Mouse (Mus musculus) liver, embryonic 14.5 days (tissue): ENCODE measurements around the gene Stat3. TPM values are rescaled to one million over a fixed set of nuclear protein-coding genes. Genes with fewer than 3 reads are reported as not detected.

Experiments used
- ATAC-seq: fragments of 200-750 bp; cut with Nextera tagmentation; 2 replicates; pipeline ENCODE4 v1.8.0; 2017; ENCODE audit warnings: moderate number of reproducible peaks, mild to moderate bottlenecking, moderate library complexity; ENCODE audit not compliant: insufficient read depth
- DNase-seq, 3 experiments: peaks; one replicate each; pipeline ENCODE4 v3.0.0-alpha.2; 2012 to 2013; ENCODE audit warnings: low read depth in 3 of 3, low spot score in 3 of 3
- H3K27ac ChIP-seq: fragments of 300-500 bp; sonication (generic); 2 replicates; pipeline ENCODE4 v1.5.1; 2014; ENCODE audit warnings: moderate library complexity, mild to moderate bottlenecking, control low read depth, inconsistent platforms
- H3K27me3 ChIP-seq: fragments of 300-500 bp; sonication (generic); 2 replicates; pipeline ENCODE4 v1.6.1; 2014; ENCODE audit warnings: mild to moderate bottlenecking, low read length, moderate library complexity; ENCODE audit not compliant: control insufficient read depth, insufficient read depth
- H3K36me3 ChIP-seq: fragments of 300-500 bp; sonication (generic); replicated peaks from 2 replicates; pipeline ENCODE4 v1.6.1; 2014; ENCODE audit warnings: low read depth; ENCODE audit not compliant: control insufficient read depth, insufficient read depth
- H3K4me1 ChIP-seq, 2 experiments: fragments of 200-500 bp in 1 of 2; fragments of 300-500 bp in 1 of 2; sonication (generic) in 1 of 2; replicated peaks; 2 replicates each; pipeline ENCODE4 v1.6.1; 2012 to 2014; ENCODE audit warnings: antibody characterized with exemption in 1 of 2, inconsistent platforms in 1 of 2, low read length in 1 of 2; ENCODE audit not compliant: control insufficient read depth in 2 of 2, insufficient read depth in 2 of 2
- H3K4me2 ChIP-seq: fragments of 300-500 bp; sonication (generic); 2 replicates; pipeline ENCODE4 v1.6.1; 2014; ENCODE audit warnings: low read depth, mild to moderate bottlenecking, control low read depth, moderate library complexity
- H3K4me3 ChIP-seq, 2 experiments: fragments of 200-500 bp in 1 of 2; fragments of 300-500 bp in 1 of 2; sonication (generic) in 1 of 2; 2 replicates each; pipeline ENCODE4 v1.5.1; 2012 to 2014; ENCODE audit warnings: low read depth in 2 of 2, low read length in 2 of 2, mild to moderate bottlenecking in 2 of 2, control low read depth in 1 of 2, inconsistent platforms in 1 of 2, moderate library complexity in 1 of 2; ENCODE audit not compliant: insufficient read depth in 1 of 2
- H3K9ac ChIP-seq: fragments of 300-500 bp; sonication (generic); replicated peaks from 2 replicates; pipeline ENCODE4 v1.6.1; 2014; ENCODE audit warnings: mild to moderate bottlenecking, control low read depth, moderate library complexity
- H3K9me3 ChIP-seq: fragments of 300-500 bp; sonication (generic); 2 replicates; pipeline ENCODE4 v1.6.1; 2016; ENCODE audit warnings: low read length, mixed read lengths; ENCODE audit not compliant: control insufficient read depth
- CTCF ChIP-seq: IDR thresholded peaks from 2 replicates; pipeline ENCODE4 v1.5.1; 2016; ENCODE audit warnings: antibody characterized with exemption, low read depth, control low read depth
- EP300 ChIP-seq: IDR thresholded peaks from 2 replicates; pipeline ENCODE4 v1.6.1; 2016; ENCODE audit warnings: antibody characterized with exemption, low read depth
- WGBS: fragments of 180-500 bp; shearing (Covaris S2); extraction: QIAGEN DNeasy Blood & Tissue Kit; methylation state at CpG from one replicate; pipeline ENCODE4 v1.1.7; 2014; ENCODE audit not compliant: insufficient replicate concordance; 5-methylcytosine and 5-hydroxymethylcytosine counted together
- polyA plus RNA-seq, 2 experiments: library from polyadenylated mRNA; depleted of rRNA in 1 of 2; stranded (reverse) in 1 of 2; unstranded in 1 of 2; fragments of >200 nt; fragmentation: Nextera tagmentation in 1 of 2; extraction: Ambion mirVana in 1 of 2; gene quantifications; 2 replicates each; pipeline versions ENCODE4 v1.2.1 to v1.2.3; 2012 to 2014

Stat3 gene
- polyA plus RNA-seq (2012; rRNA removed) = 15.0 and 17.7 TPM in 2 replicates
- 27.2 and 27.4 TPM in 2 replicates for polyA plus RNA-seq (2014; fragmentation: Nextera tagmentation; extraction: Ambion mirVana)

DNA sequence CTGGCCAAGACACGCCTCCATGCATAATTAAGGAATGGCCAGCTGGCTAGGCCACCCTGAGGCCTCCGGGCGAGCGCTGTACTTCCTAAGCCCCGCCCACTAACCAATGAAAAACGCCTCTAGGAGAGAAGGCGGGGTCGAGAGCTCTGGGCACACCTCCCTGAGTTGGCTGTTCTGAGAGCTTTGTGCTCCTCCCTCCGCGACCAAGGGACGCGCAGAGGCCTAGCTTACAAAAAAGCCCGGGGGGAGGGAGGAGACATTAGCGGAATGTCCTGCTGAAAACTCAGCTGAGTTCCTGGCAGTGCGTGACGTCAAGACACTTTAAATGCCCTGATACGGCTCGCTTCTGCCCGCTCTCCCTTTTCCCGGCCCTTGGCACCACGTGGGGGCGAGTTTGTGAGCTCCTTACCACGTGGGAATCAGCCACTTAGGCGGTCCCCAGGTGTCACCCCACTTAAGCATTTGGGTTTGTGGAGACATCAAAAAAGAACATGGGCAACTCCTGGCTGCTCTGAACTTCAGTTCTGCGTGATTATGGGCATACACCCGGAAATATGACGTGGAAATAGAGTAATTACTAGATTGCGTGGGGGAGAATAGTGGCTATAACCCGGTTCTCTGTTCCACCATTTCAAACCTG, at the start of gene Stat3:
Gene Stat3, minus strand, starts transcription at position 29 of the 640 bp plus-strand sequence.
- Histone ChIP-seq H3K9me3 (no peaks in the 10 kb centered on the region), H3K9ac (peak within 1 kb of the TSS; percentile 98), H3K36me3 (no peaks in the 10 kb centered on the region), H3K4me1 (peaks cover 27 to 34% of the 10 kb centered on the region in 2 experiments), H3K4me2 (peak within 1 kb of the TSS; percentile 96), H3K27ac (peak within 1 kb of the TSS; percentile 80), H3K4me3 (peak within 1 kb of the TSS; percentile 90 to 98), H3K27me3 (no peaks in the 10 kb centered on the region)
- TF ChIP-seq CTCF = no peak
- TF ChIP-seq EP300 = peak; percentile 48
- WGBS = under 1% methylated on average over 29 of the region's 29 CpGs
- ATAC-seq (peak; percentile 97), DNase-seq (peak; percentile 100)

DNA sequence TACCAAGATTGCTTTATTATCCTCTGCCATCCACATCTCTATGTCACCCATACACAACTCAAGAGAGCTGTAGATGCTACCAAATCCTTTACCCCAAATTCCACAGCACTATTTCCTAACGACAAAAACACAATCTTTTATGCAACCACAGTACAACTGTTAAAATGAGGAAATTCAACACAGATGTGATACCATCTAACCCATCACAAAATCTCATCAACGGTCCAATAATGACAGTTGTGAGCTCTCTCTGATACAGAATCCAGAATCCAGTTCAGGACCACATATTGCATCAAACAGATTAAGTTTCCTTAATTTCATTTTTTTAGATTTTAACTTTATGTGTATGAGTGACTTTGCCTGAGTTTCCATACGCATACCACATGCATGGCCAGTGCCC, 49.3 kb upstream of the Stat3 start:
- ATAC-seq (no peak), DNase-seq (no peak)
- H3K9ac ChIP-seq = no peak overlapping the region
- H3K4me1 ChIP-seq = 0 out of 4 replicates have a peak, but pooled peaks cover 0 to under 1% of the 10 kb centered on the region in 2 experiments
- no peak for TF ChIP-seq CTCF
- no peak for TF ChIP-seq EP300
- H3K36me3 ChIP-seq = no peaks in the 10 kb centered on the region
- no peak overlapping the region for H3K4me2 ChIP-seq
- H3K9me3 ChIP-seq = no peaks in the 10 kb centered on the region
- H3K27me3 ChIP-seq = no peaks in the 10 kb centered on the region; the same call in 1 of the 2 replicates
- 48% methylated on average over 3 of the region's 3 CpGs for WGBS
- no peak overlapping the region for H3K27ac ChIP-seq
- H3K4me3 ChIP-seq = no peak overlapping the region

DNA sequence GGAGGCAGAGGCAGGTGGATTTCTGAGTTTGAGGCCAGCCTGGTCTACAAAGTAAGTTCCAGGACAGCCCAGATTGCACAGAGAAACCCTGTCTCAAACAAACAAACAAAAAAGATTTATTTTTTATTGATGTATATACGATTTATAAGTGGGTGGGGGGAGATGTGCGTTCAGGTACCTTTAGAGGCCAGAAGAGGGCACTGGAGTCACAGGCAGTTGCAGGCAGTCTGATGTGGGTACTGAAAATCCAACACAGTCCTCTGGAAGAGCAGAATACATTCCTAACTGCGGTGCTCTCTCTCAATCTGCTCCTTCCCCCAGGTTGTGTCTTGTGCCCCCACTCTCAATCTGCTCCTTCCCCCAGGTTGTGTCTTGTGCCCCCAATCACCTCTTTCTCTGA, 46.3 kb upstream of the Stat3 start:
- WGBS = 45% methylated on average over 3 of the region's 3 CpGs
- no peak for ATAC-seq

DNA sequence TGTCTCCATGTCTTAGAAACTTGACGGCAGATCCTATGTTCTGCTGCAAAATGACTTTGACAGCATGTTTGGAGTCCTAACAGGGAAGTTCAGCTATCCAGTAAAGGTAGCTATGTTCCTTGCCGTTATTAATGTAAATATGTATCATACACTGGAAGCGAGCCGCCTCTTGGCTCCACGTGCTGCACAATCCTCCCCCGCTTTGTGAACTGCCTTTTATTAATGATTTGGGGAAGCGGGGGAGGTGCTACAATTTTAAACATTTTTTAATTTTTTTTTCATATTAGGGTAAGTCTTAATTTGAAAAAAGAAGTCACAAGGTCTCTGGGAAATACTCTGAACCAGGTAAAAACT, 44.4 kb upstream of the Stat3 start:
- ATAC-seq (no peak), DNase-seq (no peak)
- H3K4me3 ChIP-seq = no peak overlapping the region
- 65% methylated on average over 7 of the region's 7 CpGs for WGBS
- no peak overlapping the region for H3K27ac ChIP-seq
- no peaks in the 10 kb centered on the region; the same call in 1 of the 2 replicates for H3K27me3 ChIP-seq
- H3K36me3 ChIP-seq = no peaks in the 10 kb centered on the region
- TF ChIP-seq CTCF (no peak), EP300 (no peak)
- H3K9ac ChIP-seq = no peak overlapping the region
- peaks cover 0 to 11% of the 10 kb centered on the region in 2 experiments; a peak in 1 of 4 replicates for H3K4me1 ChIP-seq
- H3K4me2 ChIP-seq = no peak overlapping the region
- H3K9me3 ChIP-seq = no peaks in the 10 kb centered on the region

More for the DNA sequence above, 46.3 kb upstream of the Stat3 start:
- H3K4me3 ChIP-seq = no peak overlapping the region
- H3K4me2 ChIP-seq = no peak overlapping the region
- no peak for DNase-seq
- no peak for TF ChIP-seq EP300
- TF ChIP-seq CTCF = peak; percentile 65
- H3K9ac ChIP-seq = no peak overlapping the region
- H3K27me3 ChIP-seq = no peaks in the 10 kb centered on the region; the same call in 1 of the 2 replicates
- H3K36me3 ChIP-seq = no peaks in the 10 kb centered on the region
- no peaks in the 10 kb centered on the region for H3K9me3 ChIP-seq
- no peak overlapping the region for H3K27ac ChIP-seq
- H3K4me1 ChIP-seq = 0 out of 4 replicates have a peak, but pooled peaks cover 0 to 6% of the 10 kb centered on the region in 2 experiments

DNA sequence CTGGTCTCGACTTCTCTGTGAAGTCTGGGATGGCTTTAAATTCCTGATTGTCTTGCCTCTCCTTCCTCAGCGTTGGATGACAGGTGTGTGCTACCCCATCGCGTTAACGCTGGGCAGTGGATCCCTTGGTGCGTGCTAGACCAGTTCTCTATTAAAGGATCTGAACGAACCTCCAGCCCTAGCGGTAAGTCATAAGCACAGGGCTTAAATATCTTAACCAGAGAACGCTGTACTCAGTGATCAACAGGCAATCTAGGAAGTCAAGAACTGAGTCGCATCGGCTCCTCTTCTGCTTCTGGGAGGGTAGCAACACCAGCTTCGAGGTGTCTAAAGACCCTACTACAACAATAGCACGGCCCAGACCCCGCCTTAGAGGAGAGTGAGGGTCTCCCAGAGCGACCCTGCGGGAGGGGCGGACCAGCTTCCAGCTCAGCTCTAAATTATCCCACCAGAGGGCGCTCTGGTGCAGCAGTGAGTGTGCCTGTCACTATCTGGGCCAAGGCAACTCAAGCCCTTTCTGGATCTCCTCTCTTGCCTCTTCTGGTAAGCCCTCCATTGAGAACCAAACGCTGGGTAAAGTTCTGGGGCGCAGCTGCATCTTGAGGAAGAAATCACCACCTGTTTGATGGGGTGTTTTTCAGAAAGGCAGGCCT, 43.9 kb upstream of the Stat3 start:
- ATAC-seq (peak; percentile 58; the same call in 1 of the 2 replicates), DNase-seq (peak in 2 of 3 experiments; percentile 40 to 53)
- no peaks in the 10 kb centered on the region; the same call in 1 of the 2 replicates for H3K27me3 ChIP-seq
- peaks cover 0 to 11% of the 10 kb centered on the region in 2 experiments; a peak in 1 of 4 replicates for H3K4me1 ChIP-seq
- no peaks in the 10 kb centered on the region for H3K9me3 ChIP-seq
- H3K36me3 ChIP-seq = no peaks in the 10 kb centered on the region
- 3% methylated on average over 20 of the region's 20 CpGs for WGBS
- H3K9ac ChIP-seq = no peak overlapping the region
- peak overlapping the region; percentile 52 for H3K4me2 ChIP-seq
- TF ChIP-seq EP300 (no peak), CTCF (peak; percentile 98)
- peak overlapping the region; percentile 39 to 48; a peak in 3 of 4 replicates for H3K4me3 ChIP-seq
- no peak overlapping the region for H3K27ac ChIP-seq
